Mouse (Mus musculus) midbrain, embryonic 11.5 days (tissue): ENCODE results near the gene Flad1. TPM values are rescaled to one million over a fixed set of nuclear protein-coding genes. Genes with fewer than 3 reads are reported as not detected.

Experiments used
- ATAC-seq: fragments of 200-750 bp; cut with Nextera tagmentation; 2 replicates; pipeline ENCODE4 v1.8.0; 2017; ENCODE audit warnings: moderate TSS enrichment, moderate library complexity; ENCODE audit not compliant: low FRiP score
- DNase-seq: peaks from one replicate; pipeline ENCODE4 v3.0.0; 2015; ENCODE audit warnings: low spot score; ENCODE audit errors: missing footprints
- H3K27ac ChIP-seq: fragments of 300-500 bp; sonication (generic); 2 replicates; pipeline ENCODE4 v1.5.1; 2014; ENCODE audit warnings: low read depth, low read length
- H3K27me3 ChIP-seq: fragments of 300-500 bp; sonication (generic); 2 replicates; pipeline ENCODE4 v1.6.1; 2014; ENCODE audit warnings: mild to moderate bottlenecking, low read length, moderate library complexity, mixed read lengths; ENCODE audit not compliant: control insufficient read depth, insufficient read depth
- H3K36me3 ChIP-seq: fragments of 300-500 bp; sonication (generic); 2 replicates; pipeline ENCODE4 v1.6.1; 2014; ENCODE audit warnings: mild to moderate bottlenecking, low read length, moderate library complexity, mixed read lengths; ENCODE audit not compliant: control insufficient read depth, insufficient read depth
- H3K4me1 ChIP-seq: fragments of 300-500 bp; sonication (generic); 2 replicates; pipeline ENCODE4 v1.6.1; 2014; ENCODE audit warnings: low read length; ENCODE audit not compliant: control insufficient read depth, insufficient read depth
- H3K4me2 ChIP-seq: fragments of 300-500 bp; sonication (generic); 2 replicates; pipeline ENCODE4 v1.6.1; 2014; ENCODE audit warnings: mild to moderate bottlenecking, moderate library complexity
- H3K4me3 ChIP-seq: fragments of 300-500 bp; sonication (generic); 2 replicates; pipeline ENCODE4 v1.5.1; 2014; ENCODE audit warnings: low read depth, low read length
- H3K9ac ChIP-seq: fragments of 300-500 bp; sonication (generic); 2 replicates; pipeline ENCODE4 v1.6.1; 2014; ENCODE audit warnings: low read length
- H3K9me3 ChIP-seq: fragments of 300-500 bp; sonication (generic); 2 replicates; pipeline ENCODE4 v1.6.1; 2016; ENCODE audit warnings: low read length; ENCODE audit not compliant: control insufficient read depth
- WGBS: fragments of 180-500 bp; shearing (Covaris S2); extraction: QIAGEN DNeasy Blood & Tissue Kit; methylation state at CpG from one replicate; pipeline ENCODE4 v1.1.7; 2014; 5-methylcytosine and 5-hydroxymethylcytosine counted together
- polyA plus RNA-seq: library from polyadenylated mRNA; unstranded; fragments of >200 nt; fragmentation: Nextera tagmentation; extraction: Ambion mirVana; gene quantifications from 2 replicates; pipeline ENCODE4 v1.2.1, GENCODE M21; 2014

Flad1 gene
- polyA plus RNA-seq, 1 experiment from 2014 or later: 25.4 TPM

- H3K9ac ChIP-seq: no peak overlapping the region
- H3K4me3 ChIP-seq: no peak overlapping the region
- H3K27me3 ChIP-seq: no peaks in the 10 kb centered on the region
- no peak overlapping the region for H3K27ac ChIP-seq
- no peaks in the 10 kb centered on the region for H3K36me3 ChIP-seq
- no peaks in the 10 kb centered on the region for H3K9me3 ChIP-seq
- no peaks in the 10 kb centered on the region for H3K4me1 ChIP-seq
- DNase-seq (peak; percentile 92), ATAC-seq (peak; percentile 44; the same call in 1 of the 2 replicates)
- 48% methylated on average over 7 of the region's 7 CpGs for WGBS
- H3K4me2 ChIP-seq: no peak overlapping the region
Measured at GRCm38 (mm10) chr3:89449541-89449940, 37.9 kb upstream of the Flad1 start.

- WGBS: 73% methylated on average over 13 of the region's 13 CpGs
- ATAC-seq (peak; percentile 22; the same call in 1 of the 2 replicates), DNase-seq (no peak)
- Histone ChIP-seq H3K4me2 (no peak overlapping the region), H3K9ac (no peak overlapping the region), H3K27ac (no peak overlapping the region), H3K9me3 (no peaks in the 10 kb centered on the region), H3K4me1 (no peaks in the 10 kb centered on the region), H3K36me3 (no peaks in the 10 kb centered on the region), H3K4me3 (no peak overlapping the region), H3K27me3 (no peaks in the 10 kb centered on the region)
Measured at GRCm38 (mm10) chr3:89448720-89449537, 37.3 kb upstream of the Flad1 start.

GRCm38 (mm10) chr3:89440691-89441090 lies 29.0 kb upstream of the Flad1 start:
- Histone ChIP-seq H3K9ac (no peak overlapping the region), H3K27me3 (no peaks in the 10 kb centered on the region; the same call in 1 of the 2 replicates), H3K9me3 (no peaks in the 10 kb centered on the region), H3K36me3 (no peaks in the 10 kb centered on the region), H3K4me1 (peaks cover 13% of the 10 kb centered on the region), H3K4me2 (no peak overlapping the region), H3K4me3 (no peak overlapping the region), H3K27ac (no peak overlapping the region)
- DNase-seq (no peak), ATAC-seq (no peak)
- WGBS: 90% methylated on average over 2 of the region's 2 CpGs

- H3K9ac ChIP-seq: peak overlapping the region; percentile 59
- peak; percentile 86 for DNase-seq
- 0 out of 2 replicates have a peak, but pooled peaks have one; percentile 23 for ATAC-seq
Measured at GRCm38 (mm10) chr3:89437269-89437668, 25.6 kb upstream of the Flad1 start.

GRCm38 (mm10) chr3:89436176-89437113 lies 24.8 kb upstream of the Flad1 start, which contains the start of gene Pbxip1:
TSS of gene Pbxip1 (plus strand) at chr3:89436706.
- Histone ChIP-seq H3K27me3 (no peaks in the 10 kb centered on the region; the same call in 1 of the 2 replicates), H3K9ac (peak within 1 kb of the TSS; percentile 59), H3K4me3 (peak within 1 kb of the TSS; percentile 40), H3K4me1 (peaks cover 13% of the 10 kb centered on the region), H3K9me3 (no peaks in the 10 kb centered on the region), H3K27ac (no peak within 1 kb of the TSS), H3K36me3 (peaks cover 6% of the 10 kb centered on the region; the same call in 1 of the 2 replicates), H3K4me2 (peak within 1 kb of the TSS; percentile 60)
- WGBS: 3% methylated on average over 16 of the region's 16 CpGs
- DNase-seq: peak; percentile 94
- peak; percentile 83 for ATAC-seq

More at GRCm38 (mm10) chr3:89437269-89437668, 25.6 kb upstream of the Flad1 start:
- Histone ChIP-seq H3K4me2 (peak overlapping the region; percentile 60), H3K4me1 (peaks cover 13% of the 10 kb centered on the region), H3K27me3 (no peaks in the 10 kb centered on the region; the same call in 1 of the 2 replicates), H3K4me3 (peak overlapping the region; percentile 40; the same call in 1 of the 2 replicates), H3K9me3 (no peaks in the 10 kb centered on the region), H3K27ac (no peak overlapping the region), H3K36me3 (peaks cover 6% of the 10 kb centered on the region; the same call in 1 of the 2 replicates)
- WGBS: 18% methylated on average over 5 of the region's 5 CpGs

GRCm38 (mm10) chr3:89435041-89435440 lies 23.4 kb upstream of the Flad1 start:
- H3K36me3 ChIP-seq: peaks cover 6% of the 10 kb centered on the region; the same call in 1 of the 2 replicates
- no peak overlapping the region for H3K27ac ChIP-seq
- no peak for ATAC-seq
- 81% methylated on average over 7 of the region's 7 CpGs for WGBS
- H3K4me1 ChIP-seq: peaks cover 20% of the 10 kb centered on the region
- H3K27me3 ChIP-seq: no peaks in the 10 kb centered on the region; the same call in 1 of the 2 replicates
- H3K4me3 ChIP-seq: no peak overlapping the region
- no peak for DNase-seq
- no peak overlapping the region for H3K9ac ChIP-seq
- no peaks in the 10 kb centered on the region for H3K9me3 ChIP-seq
- no peak overlapping the region for H3K4me2 ChIP-seq

- DNase-seq (no peak), ATAC-seq (no peak)
- no peaks in the 10 kb centered on the region for H3K9me3 ChIP-seq
- no peaks in the 10 kb centered on the region for H3K27me3 ChIP-seq
- peaks cover 6% of the 10 kb centered on the region; the same call in 1 of the 2 replicates for H3K36me3 ChIP-seq
- H3K4me2 ChIP-seq: no peak overlapping the region
- peaks cover 20% of the 10 kb centered on the region for H3K4me1 ChIP-seq
- H3K4me3 ChIP-seq: no peak overlapping the region
- no peak overlapping the region for H3K27ac ChIP-seq
- H3K9ac ChIP-seq: no peak overlapping the region
- 84% methylated on average over 11 of the region's 11 CpGs for WGBS
Measured at GRCm38 (mm10) chr3:89434532-89434931, 22.9 kb upstream of the Flad1 start.

- H3K9ac ChIP-seq: no peak overlapping the region
- H3K36me3 ChIP-seq: peaks cover 6% of the 10 kb centered on the region; the same call in 1 of the 2 replicates
- WGBS: 92% methylated on average over 8 of the region's 8 CpGs
- no peak overlapping the region for H3K4me2 ChIP-seq
- H3K27ac ChIP-seq: no peak overlapping the region
- peaks cover 20% of the 10 kb centered on the region for H3K4me1 ChIP-seq
- no peaks in the 10 kb centered on the region for H3K9me3 ChIP-seq
- H3K27me3 ChIP-seq: no peaks in the 10 kb centered on the region
- no peak for ATAC-seq
- no peak overlapping the region for H3K4me3 ChIP-seq
- no peak for DNase-seq
Measured at GRCm38 (mm10) chr3:89432606-89433005, 20.9 kb upstream of the Flad1 start.
